Mouse (Mus musculus) urinary bladder, postnatal 25 days (tissue): ENCODE measurements around the gene Gm5294.

Source experiments
- DNase-seq: peaks from one replicate; pipeline ENCODE4 v3.0.0; 2022; ENCODE audit warnings: low spot score

The Gm5294 gene

DNA sequence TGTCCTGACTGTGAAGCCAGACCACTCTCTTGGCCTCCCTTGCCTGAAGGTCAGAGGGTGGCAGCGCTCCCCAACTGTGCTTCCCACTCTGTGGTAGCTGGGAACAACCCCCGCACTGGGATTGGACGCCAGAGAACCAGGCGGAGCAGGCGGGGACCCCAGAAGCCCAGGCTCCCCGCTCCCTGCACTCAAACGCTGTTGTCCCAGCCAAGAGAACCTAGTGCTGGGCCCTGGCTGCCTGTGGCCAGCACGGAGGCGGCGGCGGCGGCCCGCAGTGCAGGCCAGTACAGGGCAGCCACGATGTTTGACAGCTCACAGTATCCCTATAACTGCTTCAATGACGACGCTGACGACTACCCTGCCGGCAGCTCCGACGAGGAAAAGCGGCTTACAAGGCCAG is at the start of gene Gm5294:
Gene Gm5294 (plus strand): TSS at position 301 of the 400 bp plus-strand sequence.
- DNase-seq = no peak

DNA sequence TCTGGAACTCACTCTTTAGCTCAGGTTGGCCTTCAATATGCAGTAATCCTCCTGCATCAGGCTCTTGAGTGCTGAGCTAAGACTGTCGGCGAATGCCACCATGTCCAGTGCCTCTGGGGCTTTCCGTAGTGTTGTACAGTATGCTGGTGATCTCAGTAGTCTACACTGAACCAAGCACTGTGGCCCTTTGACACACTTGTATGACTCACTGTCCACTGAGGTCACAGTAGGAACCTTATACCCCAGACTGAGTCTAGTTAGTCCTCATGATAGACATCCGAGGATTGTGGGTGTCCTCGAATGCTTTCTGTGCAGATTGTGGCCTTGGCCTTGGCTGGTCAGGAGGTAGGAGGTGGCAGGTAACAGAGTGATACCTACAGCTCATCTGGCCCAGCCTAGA is 44.8 kb upstream of the Gm5294 start:
- DNase-seq = no peak

DNA sequence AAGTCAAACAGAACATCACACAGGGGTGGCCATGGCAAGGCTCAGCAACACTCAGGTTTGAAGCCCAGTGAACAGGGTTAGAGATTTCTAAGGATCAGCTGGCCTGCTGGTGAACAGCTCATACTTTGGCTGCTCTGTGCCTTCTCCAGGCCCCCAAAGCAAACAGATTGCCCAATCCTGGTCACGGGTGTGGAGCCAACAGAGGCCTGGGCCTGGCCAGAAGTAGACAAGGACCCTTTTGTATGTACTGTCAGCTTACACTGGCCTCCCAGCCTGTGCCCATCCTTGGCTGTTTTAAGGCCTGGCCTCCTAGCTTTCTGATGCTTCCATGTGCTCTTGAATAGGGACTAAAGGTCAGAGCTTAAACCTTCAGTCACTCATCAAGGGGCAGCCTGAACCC is 43.5 kb upstream of the Gm5294 start:
- no peak for DNase-seq

DNA sequence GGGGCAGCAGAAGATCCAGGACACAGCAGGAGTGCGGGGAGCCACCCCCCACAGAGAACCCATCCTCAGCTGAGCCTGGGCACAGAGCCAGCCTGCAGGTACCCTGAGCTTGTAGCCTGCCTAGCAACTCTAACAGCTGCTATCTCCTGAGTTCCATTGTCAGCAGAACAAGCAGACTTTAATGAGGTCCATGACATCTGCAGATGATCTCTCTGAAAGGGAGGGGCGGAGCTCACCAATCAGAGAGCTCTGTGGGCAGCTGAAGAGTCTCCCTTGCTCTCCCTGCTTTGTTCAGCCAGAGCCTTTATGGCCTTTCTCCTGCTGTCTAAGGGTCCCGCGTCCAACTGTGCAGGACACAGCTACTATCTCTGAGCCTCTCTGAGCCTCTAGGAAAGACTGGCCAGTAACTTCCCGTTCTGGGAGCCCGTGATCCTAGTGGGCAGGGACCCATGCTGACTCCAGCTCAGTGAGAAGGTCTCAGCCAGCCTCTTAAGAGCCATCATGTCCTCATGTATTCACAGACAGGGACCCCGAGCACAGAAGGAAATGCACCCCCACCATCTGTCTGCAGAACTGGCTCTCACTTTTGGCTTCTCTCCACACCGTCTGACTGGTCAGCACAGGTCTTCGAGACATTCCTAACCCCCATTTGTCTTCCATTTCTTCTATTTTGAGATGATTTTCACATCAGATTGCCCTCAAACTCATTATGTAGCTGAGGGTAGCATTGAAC is 41.0 kb upstream of the Gm5294 start:
- DNase-seq = no peak

DNA sequence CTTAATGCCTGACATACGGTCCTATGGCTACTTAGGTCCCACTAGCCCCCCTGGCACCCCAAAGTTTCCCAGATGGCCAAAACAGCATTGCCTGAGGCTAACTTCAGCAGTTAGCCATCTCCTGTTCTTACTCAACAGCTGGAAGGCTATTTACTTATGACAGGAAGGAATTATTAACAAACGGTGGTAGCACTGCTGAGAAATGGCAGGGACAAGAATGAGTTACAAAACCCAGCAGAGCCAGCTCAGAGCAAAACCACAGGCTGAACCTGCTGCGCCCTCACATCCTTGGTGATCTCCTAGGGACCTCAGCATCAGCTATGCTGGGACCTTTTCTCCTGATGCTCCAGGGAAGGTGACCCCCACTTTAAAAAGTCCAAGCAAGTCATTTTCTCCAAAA is 40.2 kb upstream of the Gm5294 start:
- no peak for DNase-seq

DNA sequence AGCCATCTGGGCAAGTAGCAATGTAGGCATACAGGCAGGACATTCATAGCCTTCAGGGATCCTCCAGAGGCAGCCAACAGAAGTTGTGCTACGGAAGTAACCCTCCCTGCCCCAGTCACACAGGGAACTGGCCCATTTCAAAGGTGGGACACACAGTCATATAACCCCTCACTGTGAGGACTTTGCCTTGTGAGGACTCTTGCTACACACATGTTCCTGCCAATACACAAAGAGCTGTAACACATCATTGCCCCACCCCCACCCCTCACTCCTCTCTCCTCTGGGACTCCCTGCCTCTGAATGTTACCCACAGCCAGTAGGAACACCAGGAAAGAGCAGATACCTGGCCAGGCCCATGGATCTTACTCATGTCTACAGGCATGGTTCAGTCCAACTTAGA is 37.2 kb upstream of the Gm5294 start:
- DNase-seq = no peak

DNA sequence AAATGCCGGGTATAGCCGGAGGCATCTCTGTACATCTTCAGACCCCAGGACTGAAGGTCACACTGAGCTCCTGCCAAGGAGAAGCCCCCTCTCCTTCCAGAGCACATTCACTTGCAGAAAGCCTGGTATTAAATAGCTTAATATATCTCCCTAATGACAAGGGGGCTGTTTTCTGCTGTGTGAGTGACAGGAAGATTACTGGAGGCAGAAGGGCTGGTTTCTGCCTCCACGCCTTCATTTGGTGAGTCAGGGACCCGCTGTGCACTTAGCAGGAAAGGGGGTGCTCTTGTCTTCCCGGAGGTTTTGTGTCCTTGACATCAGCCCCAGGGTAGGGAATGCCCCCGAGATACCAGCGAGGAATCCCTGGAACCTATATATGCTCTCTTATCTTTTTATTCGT is 36.7 kb upstream of the Gm5294 start:
- DNase-seq = no peak

DNA sequence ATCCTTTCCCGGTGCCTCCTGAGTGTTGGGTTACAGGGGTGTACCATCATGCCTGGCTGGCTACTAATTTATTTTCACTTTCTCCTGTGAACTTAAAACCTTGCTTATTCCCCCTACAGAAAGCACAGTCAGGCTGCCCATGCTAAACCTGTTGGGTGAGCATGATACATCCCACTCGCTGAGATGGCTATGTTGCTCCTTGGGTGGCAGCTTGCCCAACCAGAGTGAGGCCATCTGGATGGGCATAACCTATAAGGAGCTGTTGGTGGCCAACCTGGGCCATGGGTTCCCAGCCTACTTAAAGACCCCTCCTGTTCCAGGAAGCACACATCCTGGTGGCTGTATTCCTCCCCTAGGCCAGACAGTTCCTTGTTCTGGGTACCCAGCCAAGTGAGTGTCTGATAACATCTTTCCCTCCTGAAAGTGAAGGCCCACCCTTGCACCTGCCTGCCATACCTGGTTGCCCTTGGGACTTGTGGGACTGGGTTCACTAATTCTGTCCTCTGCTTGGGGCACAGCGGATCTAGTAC is 33.8 kb upstream of the Gm5294 start:
- no peak for DNase-seq

DNA sequence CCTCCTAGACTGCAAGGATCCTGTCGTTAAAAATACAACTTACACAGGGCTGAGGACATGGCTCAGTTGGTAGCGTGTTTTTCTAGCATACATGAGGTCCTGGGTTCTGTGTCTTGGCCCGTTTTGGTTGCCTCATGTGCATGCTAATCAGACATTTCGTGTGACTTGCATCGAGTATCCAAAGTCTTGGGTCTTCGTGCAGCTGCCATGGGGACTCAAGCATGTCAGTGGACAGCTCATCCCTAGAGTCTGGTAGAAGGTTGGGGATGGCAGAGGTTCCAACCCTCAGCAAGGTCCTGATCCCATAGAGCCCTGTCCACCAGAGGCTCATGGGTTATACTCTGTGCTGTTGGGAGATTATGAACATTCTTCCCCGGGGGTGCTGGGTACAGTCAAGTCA is 32.2 kb upstream of the Gm5294 start:
- no peak for DNase-seq

DNA sequence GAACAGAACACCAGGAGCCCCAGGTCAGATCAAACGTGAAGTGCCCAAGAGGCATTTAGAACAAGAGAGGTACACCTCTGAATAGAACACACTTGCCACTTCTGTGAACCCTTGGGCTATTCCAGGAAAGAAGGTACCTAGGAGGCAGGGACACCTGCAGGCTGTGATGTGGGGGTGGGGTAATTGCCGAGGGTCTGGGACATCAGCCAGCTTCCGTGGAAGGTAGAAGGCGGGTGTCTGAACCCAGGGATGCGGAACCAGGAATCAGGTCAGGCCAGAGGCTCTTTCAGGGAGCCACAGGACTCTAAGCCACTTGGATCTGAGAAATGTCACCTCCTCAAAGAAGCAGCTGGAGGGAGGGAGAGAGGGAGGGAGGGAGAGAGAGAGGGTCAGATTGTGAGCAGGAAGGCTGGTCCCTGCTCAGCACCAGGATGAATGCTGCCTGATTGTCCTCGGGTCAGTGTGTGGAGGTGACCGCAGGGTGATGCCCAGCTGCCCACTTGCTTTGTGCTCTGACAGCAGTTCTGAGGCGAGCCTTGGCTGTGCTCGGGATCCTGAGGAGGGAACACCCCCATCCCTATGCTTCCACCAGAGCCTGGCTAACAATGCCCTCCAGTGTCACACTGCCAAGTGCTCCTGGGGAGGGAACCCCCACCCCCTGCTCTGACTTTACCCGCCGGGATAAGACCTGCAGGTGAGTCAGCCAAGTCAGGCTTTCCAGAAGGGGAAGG is 31.2 kb upstream of the Gm5294 start:
- DNase-seq = no peak

DNA sequence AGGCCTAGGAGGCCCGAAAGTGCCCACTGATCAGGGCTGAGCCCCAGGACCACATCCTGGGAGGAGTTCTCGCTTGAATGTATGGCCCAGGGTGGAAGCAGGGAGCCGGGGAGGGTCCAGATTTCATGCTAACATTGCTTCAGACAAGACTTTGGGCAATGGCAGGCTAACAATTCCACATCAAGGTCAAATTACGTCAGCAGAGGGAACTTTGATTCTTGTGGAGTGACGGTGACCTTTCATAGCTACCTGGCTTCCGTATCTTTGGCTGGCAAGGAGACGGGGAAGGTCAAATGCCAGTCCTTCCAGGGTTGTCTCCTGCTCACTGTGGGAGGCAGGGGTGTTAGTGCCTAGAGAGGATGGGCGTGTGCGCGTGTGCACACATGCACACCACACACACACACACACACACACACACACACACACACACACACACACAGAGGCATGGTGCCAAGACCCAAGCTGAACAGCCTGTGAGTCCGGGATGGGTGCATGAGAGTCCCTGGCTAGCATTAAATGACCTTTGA is 28.9 kb upstream of the Gm5294 start:
- DNase-seq = no peak

DNA sequence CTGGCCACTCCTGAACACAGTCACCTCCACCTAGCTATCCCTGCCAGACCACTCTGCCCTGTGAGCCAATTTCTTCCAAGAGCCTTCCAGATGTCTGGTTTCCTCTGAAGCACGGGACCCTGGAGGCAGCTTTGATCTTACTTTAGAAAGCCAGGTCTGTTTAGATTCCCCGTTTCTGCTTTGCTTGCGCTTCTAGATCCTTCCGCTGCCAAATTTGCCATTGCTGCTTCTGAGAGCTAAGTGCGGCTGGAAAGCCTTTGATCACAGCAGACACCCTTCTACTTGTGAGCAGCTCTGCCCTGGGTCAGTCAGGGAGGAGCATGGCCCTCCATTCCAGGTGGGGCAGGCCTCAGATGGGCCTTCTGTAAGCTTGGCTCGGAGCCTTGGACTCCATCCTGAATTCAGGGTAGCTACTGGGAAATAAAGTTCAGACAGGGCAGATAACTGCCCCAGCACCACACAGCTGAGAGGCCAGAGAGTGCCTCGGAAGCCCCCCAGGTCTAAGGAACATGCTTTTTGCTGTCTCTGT is 18.2 kb upstream of the Gm5294 start:
- no peak for DNase-seq

DNA sequence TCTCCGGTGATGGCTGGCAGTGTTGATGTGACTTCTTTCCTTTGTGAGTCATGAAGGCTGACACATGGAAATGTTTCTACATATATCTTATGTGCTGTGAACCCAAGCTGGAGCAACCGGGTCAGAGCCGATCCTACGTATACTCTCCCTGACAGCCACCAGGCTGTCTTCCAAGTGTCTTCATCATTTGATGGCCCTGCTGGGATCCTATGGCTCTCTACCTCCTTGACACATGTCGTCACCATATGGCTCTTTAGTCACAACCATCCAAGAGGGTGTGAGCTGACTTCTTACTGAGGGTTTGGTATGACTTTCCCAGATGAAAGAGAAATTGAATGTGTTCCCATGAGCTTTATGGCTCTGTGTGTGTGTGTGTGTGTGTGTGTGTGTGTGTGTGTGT is 15.6 kb upstream of the Gm5294 start:
- no peak for DNase-seq

DNA sequence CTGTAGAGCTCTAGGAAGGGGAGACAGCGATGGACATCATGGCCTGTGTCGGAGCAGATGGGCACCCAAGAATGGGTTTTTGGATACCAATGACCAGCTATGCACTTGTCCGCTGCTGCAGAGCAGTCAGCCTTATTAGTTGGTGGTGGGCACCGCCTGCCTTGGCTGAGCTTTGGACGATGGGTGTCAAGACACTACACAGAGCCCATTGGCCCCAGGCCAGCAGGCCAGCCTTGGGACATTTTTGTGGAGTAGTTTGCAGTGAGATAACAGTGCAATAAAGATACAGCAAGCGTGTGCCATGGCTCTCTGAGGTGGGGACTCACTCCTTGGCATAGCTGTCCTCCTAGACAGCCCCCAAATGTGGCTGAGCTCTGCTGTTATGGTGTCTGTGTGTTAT is 10.1 kb upstream of the Gm5294 start:
- no peak for DNase-seq

DNA sequence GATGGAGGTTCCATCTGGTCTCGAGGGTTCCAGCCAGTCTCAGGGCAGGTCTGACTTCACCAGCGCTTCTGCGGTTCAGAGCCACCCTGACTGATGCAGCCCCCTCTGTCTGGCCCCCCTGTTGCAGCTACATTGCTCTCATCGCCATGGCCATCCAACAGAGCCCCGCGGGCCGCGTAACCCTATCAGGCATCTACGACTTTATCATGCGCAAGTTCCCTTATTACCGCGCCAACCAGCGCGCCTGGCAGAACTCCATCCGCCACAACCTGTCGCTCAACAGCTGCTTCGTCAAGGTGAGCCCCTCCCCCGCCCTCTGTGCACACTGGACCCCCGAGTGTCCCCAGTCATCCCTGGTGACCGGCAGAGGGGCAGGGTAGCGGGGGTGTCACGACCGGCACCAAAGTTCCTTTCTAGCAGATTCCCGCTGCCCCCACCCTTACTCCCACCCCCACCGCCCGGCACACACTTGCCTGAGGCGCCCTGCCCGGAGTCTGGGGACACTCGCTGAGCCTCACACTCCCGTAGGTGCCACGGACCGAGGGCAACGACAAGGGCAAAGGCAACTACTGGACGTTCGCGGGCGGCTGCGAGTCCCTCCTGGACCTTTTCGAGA is 945 bp downstream of the Gm5294 start:
- no peak for DNase-seq

DNA sequence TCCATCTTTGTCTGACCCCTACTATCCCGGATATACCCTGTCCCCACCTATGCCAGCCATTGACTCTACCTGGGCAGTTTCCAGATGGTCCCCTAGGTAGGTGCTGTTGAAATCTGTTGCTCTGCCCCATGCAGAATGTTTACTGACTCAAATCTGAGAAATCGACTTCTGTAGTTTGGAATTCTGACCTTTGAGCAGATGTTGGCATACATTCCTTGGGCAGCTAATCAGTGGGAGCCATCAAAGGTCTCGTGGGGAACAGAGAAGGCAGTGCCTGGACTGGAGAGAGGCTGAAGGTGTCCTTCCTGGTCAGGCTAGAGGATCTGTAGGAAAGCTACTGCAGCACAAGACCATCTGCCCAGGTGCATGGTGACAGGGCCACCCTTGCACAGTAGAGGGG is 5.2 kb downstream of the Gm5294 start:
- DNase-seq = no peak

DNA sequence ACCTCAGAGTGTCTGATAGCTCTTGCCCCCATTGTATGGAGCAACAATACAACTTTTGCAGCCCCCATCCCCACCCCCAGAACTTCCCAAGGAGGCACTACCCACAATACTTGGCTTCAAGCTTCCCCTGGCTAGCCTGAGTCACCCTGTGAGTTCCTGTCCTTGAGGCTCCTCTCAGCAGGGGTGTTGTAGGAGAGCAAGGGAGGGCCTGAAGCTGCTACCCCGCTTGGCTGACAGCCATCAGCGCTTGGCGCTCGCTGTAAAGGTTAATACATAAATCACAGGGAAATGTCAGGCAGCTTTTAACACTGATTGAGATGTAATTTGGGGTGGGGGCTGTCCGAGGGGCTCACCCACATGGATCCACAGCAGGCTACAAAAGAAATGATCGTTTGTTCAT is 13.5 kb downstream of the Gm5294 start:
- DNase-seq = no peak

DNA sequence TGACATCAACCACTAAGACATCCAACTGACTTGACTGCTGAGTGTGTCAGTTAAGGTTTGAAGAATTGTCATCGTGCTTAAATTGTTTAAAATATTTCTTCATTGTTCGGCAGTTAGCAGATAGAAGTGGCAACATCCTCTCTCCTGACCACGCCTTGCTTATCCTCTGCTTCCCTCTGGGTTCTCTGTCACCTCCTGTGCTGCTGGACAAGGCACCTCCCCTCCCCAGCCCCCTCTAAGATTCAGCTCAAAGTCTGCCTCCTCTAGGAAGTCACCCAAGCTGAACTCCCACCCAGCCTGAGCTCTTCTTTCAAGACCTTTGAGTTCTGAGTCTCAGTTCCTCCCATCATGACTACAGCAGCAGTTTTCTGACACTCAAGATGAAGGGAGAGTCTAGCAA is 15.0 kb downstream of the Gm5294 start:
- no peak for DNase-seq

DNA sequence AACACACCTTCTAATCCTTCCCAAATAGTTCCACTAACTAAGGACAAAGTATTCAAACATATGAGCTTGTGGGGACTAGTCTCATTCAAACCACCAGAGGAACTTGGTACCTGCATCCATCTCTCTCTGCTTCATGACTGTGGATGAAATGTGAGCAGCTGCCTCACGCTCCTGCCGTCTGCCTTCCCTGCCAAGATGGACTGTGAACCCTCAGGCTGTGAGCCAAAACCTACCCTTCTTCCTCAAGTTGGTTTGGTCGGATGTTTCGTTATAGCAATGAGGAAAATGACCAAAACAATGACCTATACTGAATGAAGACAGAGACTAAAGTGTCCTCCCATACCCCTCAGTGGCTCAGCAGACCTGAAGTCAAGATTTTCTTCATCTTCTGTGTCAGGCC is 21.1 kb downstream of the Gm5294 start:
- no peak for DNase-seq

DNA sequence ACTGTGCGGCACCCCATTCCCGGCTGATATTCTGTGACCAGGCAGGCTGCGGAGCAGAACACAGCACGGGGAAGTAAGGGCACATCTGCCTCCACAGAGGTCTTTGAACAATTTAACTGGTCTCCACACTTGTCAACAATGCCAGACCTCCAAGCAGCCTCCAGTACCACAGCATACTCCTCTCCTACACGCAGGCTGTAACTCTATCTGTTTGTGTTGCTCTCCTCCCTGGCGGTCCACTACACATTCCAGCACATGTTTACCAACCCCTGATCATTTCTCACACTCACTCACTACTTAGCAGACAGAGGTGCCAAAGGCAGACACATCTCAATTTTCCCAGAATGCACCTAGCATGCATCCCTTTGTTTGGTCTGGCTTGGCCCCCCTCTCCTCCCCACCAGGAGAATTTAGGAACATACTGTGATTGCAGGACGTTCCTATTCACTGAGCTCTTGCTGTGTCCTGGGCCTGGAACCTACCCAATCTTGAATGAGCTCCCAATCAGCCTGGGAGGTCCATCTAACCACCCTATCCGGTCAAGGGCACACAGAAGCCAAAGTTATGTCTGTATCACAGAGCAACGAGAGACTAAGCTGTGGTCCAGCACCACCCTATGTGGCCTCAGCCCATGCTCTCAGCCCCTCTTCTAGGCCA is 23.4 kb downstream of the Gm5294 start:
- DNase-seq = no peak

DNA sequence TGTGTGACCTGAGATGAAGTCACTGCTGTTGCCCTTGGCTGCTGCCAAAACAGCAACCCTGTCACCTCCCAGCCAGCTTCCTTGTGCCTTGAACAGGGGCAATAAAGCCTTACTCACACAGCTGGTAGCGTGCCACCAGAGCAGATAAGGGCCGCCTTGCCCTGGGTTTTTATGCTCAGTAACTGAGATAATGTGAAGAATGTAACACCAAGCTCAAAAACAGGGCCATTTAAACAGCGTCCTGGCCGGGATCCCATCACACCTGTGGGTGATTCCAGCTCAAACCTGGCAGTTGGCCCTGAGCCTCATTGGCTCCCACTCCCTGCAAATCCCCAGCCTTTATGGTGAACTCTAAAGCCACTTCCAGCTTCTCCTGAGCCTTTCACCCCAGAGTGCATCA is 26.6 kb downstream of the Gm5294 start:
- no peak for DNase-seq

DNA sequence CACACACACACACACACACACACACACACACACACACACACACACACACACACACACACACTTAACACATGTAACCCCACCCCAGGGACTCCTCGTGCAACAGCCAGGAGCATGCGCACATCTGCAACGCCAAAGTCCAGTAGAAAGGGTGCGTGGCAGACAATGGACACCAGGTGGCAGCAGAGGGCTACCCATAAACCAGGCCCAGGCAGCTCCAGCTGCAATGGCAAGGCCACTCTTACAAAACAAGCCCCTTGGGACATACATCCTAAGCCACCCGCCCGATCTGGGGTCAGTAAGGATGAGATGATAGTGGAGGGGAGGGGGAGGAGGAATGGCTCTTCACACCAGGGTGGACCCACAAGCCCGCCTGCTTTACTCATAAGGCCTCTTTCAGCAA is 28.2 kb downstream of the Gm5294 start:
- DNase-seq = peak; percentile 92
